Mouse (Mus musculus) liver, adult 2 months (tissue): ENCODE data around the gene Slco1b2. TPM values are rescaled to one million over a fixed set of nuclear protein-coding genes. Genes with fewer than 3 reads are reported as not detected.

ENCODE experiments used
- DNase-seq: peaks from one replicate; pipeline ENCODE4 v3.0.0-alpha.2; 2011; ENCODE audit warnings: low read depth, low spot score; ENCODE audit errors: extremely low read depth
- H3K27ac ChIP-seq: fragments of 200-500 bp; replicated peaks from 2 replicates; pipeline ENCODE4 v1.5.1; 2012; ENCODE audit warnings: low read depth, mild to moderate bottlenecking, control low read depth, inconsistent platforms, low read length; ENCODE audit not compliant: insufficient read depth
- H3K27me3 ChIP-seq: fragments of 200-500 bp; 2 replicates; pipeline ENCODE4 v1.6.1; 2012; ENCODE audit warnings: mild to moderate bottlenecking, moderate library complexity, low read length, inconsistent platforms; ENCODE audit not compliant: control insufficient read depth, insufficient read depth
- H3K36me3 ChIP-seq: fragments of 200-500 bp; 2 replicates; pipeline ENCODE4 v1.6.1; 2012; ENCODE audit warnings: low read length, inconsistent platforms; ENCODE audit not compliant: control insufficient read depth, insufficient read depth
- H3K4me1 ChIP-seq: fragments of 200-500 bp; 2 replicates; pipeline ENCODE4 v1.6.1; 2011; ENCODE audit warnings: low read length; ENCODE audit not compliant: control insufficient read depth, insufficient read depth
- H3K4me3 ChIP-seq: fragments of 200-500 bp; 2 replicates; pipeline ENCODE4 v1.5.1; 2011; ENCODE audit warnings: low read depth, mild to moderate bottlenecking, control low read depth, low read length, moderate library complexity; ENCODE audit not compliant: insufficient read depth
- H3K79me2 ChIP-seq: fragments of 200-500 bp; 2 replicates; pipeline ENCODE4 v1.6.1; 2012; ENCODE audit warnings: inconsistent platforms, mild to moderate bottlenecking, low read length, moderate library complexity; ENCODE audit not compliant: control insufficient read depth, insufficient read depth
- H3K9ac ChIP-seq: fragments of 200-500 bp; 2 replicates; pipeline ENCODE4 v1.6.1; 2012; ENCODE audit warnings: low read depth, mild to moderate bottlenecking, control low read depth, inconsistent platforms, low read length
- CTCF ChIP-seq: fragments of 200-500 bp; IDR thresholded peaks from 2 replicates; pipeline ENCODE4 v1.5.1; 2011; ENCODE audit warnings: low read depth, low read length, control low read depth
- POLR2A ChIP-seq: fragments of 200-500 bp; IDR thresholded peaks from 2 replicates; pipeline ENCODE4 v1.6.1; 2011; ENCODE audit warnings: low read length, control low read depth; ENCODE audit not compliant: insufficient read depth; ENCODE audit errors: extremely low read depth
- WGBS: fragments of 180-500 bp; shearing (Covaris S2); methylation state at CpG from one replicate; pipeline ENCODE4 v1.1.7; 2018; 5-methylcytosine and 5-hydroxymethylcytosine counted together
- polyA plus RNA-seq: library from polyadenylated mRNA; depleted of rRNA; stranded (reverse); fragments of >200 nt; gene quantifications from 2 replicates; pipeline ENCODE4 v1.2.3, GENCODE M21; 2012
- total RNA-seq: library from RNA; depleted of rRNA; stranded (reverse); fragments of >200 nt; gene quantifications from 2 replicates; pipeline ENCODE4 v1.2.3, GENCODE M21; 2014

Gene Slco1b2
- total and polyA plus RNA-seq, 2 experiments, result 164 to 1,654 TPM

GRCm38 (mm10) chr6:141600940-141601339, 28.4 kb upstream of the Slco1b2 start:
- no peaks in the 10 kb centered on the region for H3K27me3 ChIP-seq
- H3K36me3 ChIP-seq, result no peaks in the 10 kb centered on the region
- no peak overlapping the region for H3K9ac ChIP-seq
- no peak overlapping the region for H3K27ac ChIP-seq
- WGBS, result 83% methylated on average over 9 of the region's 9 CpGs
- TF ChIP-seq POLR2A (no peak), CTCF (no peak)
- H3K79me2 ChIP-seq, result no peaks in the 10 kb centered on the region
- H3K4me3 ChIP-seq, result no peak overlapping the region
- no peaks in the 10 kb centered on the region for H3K4me1 ChIP-seq
- DNase-seq, result no peak

GRCm38 (mm10) chr6:141610702-141611260, 18.5 kb upstream of the Slco1b2 start:
- H3K4me1 ChIP-seq, result peaks cover 30% of the 10 kb centered on the region; the same call in 1 of the 2 replicates
- H3K36me3 ChIP-seq, result no peaks in the 10 kb centered on the region
- no peak overlapping the region for H3K4me3 ChIP-seq
- WGBS, result 13% methylated on average over 2 of the region's 2 CpGs
- no peaks in the 10 kb centered on the region for H3K27me3 ChIP-seq
- H3K79me2 ChIP-seq, result peaks cover 3% of the 10 kb centered on the region; the same call in 1 of the 2 replicates
- H3K27ac ChIP-seq, result peak overlapping the region; percentile 98
- peak; percentile 100 for DNase-seq
- TF ChIP-seq CTCF (no peak), POLR2A (no peak)
- H3K9ac ChIP-seq, result no peak overlapping the region; the same call in 1 of the 2 replicates

- TF ChIP-seq POLR2A, result no peak
- no peak for TF ChIP-seq CTCF
- Histone ChIP-seq H3K36me3 (no peaks in the 10 kb centered on the region), H3K9ac (no peak overlapping the region), H3K27ac (peak overlapping the region; percentile 54), H3K79me2 (peaks cover 3% of the 10 kb centered on the region; the same call in 1 of the 2 replicates), H3K27me3 (no peaks in the 10 kb centered on the region), H3K4me3 (no peak overlapping the region), H3K4me1 (peaks cover 30% of the 10 kb centered on the region; the same call in 1 of the 2 replicates)
- DNase-seq, result peak; percentile 97
Observed at GRCm38 (mm10) chr6:141614017-141614416, 15.3 kb upstream of the Slco1b2 start.

GRCm38 (mm10) chr6:141615348-141615747, 14.0 kb upstream of the Slco1b2 start:
- H3K36me3 ChIP-seq, result no peaks in the 10 kb centered on the region
- DNase-seq, result peak; percentile 99
- H3K4me1 ChIP-seq, result peaks cover 28% of the 10 kb centered on the region; the same call in 1 of the 2 replicates
- peaks cover 3% of the 10 kb centered on the region; the same call in 1 of the 2 replicates for H3K79me2 ChIP-seq
- 23% methylated on average over 3 of the region's 3 CpGs for WGBS
- no peak overlapping the region for H3K9ac ChIP-seq
- TF ChIP-seq CTCF (no peak), POLR2A (no peak)
- no peaks in the 10 kb centered on the region for H3K27me3 ChIP-seq
- H3K27ac ChIP-seq, result no peak overlapping the region
- H3K4me3 ChIP-seq, result no peak overlapping the region

GRCm38 (mm10) chr6:141632935-141633334, 3.6 kb downstream of the Slco1b2 start:
- H3K4me3 ChIP-seq, result peak overlapping the region; percentile 67
- peaks cover 12% of the 10 kb centered on the region; the same call in 1 of the 2 replicates for H3K79me2 ChIP-seq
- peak overlapping the region; percentile 89 for H3K27ac ChIP-seq
- TF ChIP-seq POLR2A (no peak), CTCF (no peak)
- peaks cover 12% of the 10 kb centered on the region for H3K4me1 ChIP-seq
- peak overlapping the region; percentile 90 for H3K9ac ChIP-seq
- peaks cover 28% of the 10 kb centered on the region for H3K36me3 ChIP-seq
- no peaks in the 10 kb centered on the region for H3K27me3 ChIP-seq
- peak; percentile 81 for DNase-seq
- WGBS, result 21% methylated on average over 6 of the region's 6 CpGs

GRCm38 (mm10) chr6:141635250-141635649, 5.9 kb downstream of the Slco1b2 start:
- Histone ChIP-seq H3K4me3 (peak overlapping the region; percentile 33; the same call in 1 of the 2 replicates), H3K27me3 (no peaks in the 10 kb centered on the region), H3K4me1 (peaks cover 21% of the 10 kb centered on the region), H3K9ac (no peak overlapping the region), H3K79me2 (peaks cover 12% of the 10 kb centered on the region; the same call in 1 of the 2 replicates), H3K27ac (peak overlapping the region; percentile 27; the same call in 1 of the 2 replicates), H3K36me3 (peaks cover 34% of the 10 kb centered on the region)
- peak; percentile 89 for DNase-seq
- 11% methylated on average over 2 of the region's 2 CpGs for whole genome bisulfite sequencing
- TF ChIP-seq POLR2A, result no peak
